Mouse (Mus musculus) liver, adult 2 months (tissue): Measurements from ENCODE around the gene Wdr76. TPM values are rescaled to one million over a fixed set of nuclear protein-coding genes. Genes with fewer than 3 reads are reported as not detected.

Experiments used
- DNase-seq: peaks from one replicate; pipeline ENCODE4 v3.0.0-alpha.2; 2011; ENCODE audit warnings: low read depth, low spot score; ENCODE audit errors: extremely low read depth
- H3K27ac ChIP-seq: fragments of 200-500 bp; replicated peaks from 2 replicates; pipeline ENCODE4 v1.5.1; 2012; ENCODE audit warnings: low read depth, mild to moderate bottlenecking, control low read depth, inconsistent platforms, low read length; ENCODE audit not compliant: insufficient read depth
- H3K27me3 ChIP-seq: fragments of 200-500 bp; 2 replicates; pipeline ENCODE4 v1.6.1; 2012; ENCODE audit warnings: mild to moderate bottlenecking, moderate library complexity, low read length, inconsistent platforms; ENCODE audit not compliant: control insufficient read depth, insufficient read depth
- H3K36me3 ChIP-seq: fragments of 200-500 bp; 2 replicates; pipeline ENCODE4 v1.6.1; 2012; ENCODE audit warnings: low read length, inconsistent platforms; ENCODE audit not compliant: control insufficient read depth, insufficient read depth
- H3K4me1 ChIP-seq: fragments of 200-500 bp; 2 replicates; pipeline ENCODE4 v1.6.1; 2011; ENCODE audit warnings: low read length; ENCODE audit not compliant: control insufficient read depth, insufficient read depth
- H3K4me3 ChIP-seq: fragments of 200-500 bp; 2 replicates; pipeline ENCODE4 v1.5.1; 2011; ENCODE audit warnings: low read depth, mild to moderate bottlenecking, control low read depth, low read length, moderate library complexity; ENCODE audit not compliant: insufficient read depth
- H3K79me2 ChIP-seq: fragments of 200-500 bp; 2 replicates; pipeline ENCODE4 v1.6.1; 2012; ENCODE audit warnings: inconsistent platforms, mild to moderate bottlenecking, low read length, moderate library complexity; ENCODE audit not compliant: control insufficient read depth, insufficient read depth
- H3K9ac ChIP-seq: fragments of 200-500 bp; 2 replicates; pipeline ENCODE4 v1.6.1; 2012; ENCODE audit warnings: low read depth, mild to moderate bottlenecking, control low read depth, inconsistent platforms, low read length
- CTCF ChIP-seq: fragments of 200-500 bp; IDR thresholded peaks from 2 replicates; pipeline ENCODE4 v1.5.1; 2011; ENCODE audit warnings: low read depth, low read length, control low read depth
- POLR2A ChIP-seq: fragments of 200-500 bp; IDR thresholded peaks from 2 replicates; pipeline ENCODE4 v1.6.1; 2011; ENCODE audit warnings: low read length, control low read depth; ENCODE audit not compliant: insufficient read depth; ENCODE audit errors: extremely low read depth
- WGBS: fragments of 180-500 bp; shearing (Covaris S2); methylation state at CpG from one replicate; pipeline ENCODE4 v1.1.7; 2018; 5-methylcytosine and 5-hydroxymethylcytosine counted together
- polyA plus RNA-seq: library from polyadenylated mRNA; depleted of rRNA; stranded (reverse); fragments of >200 nt; gene quantifications from 2 replicates; pipeline ENCODE4 v1.2.3, GENCODE M21; 2012
- total RNA-seq: library from RNA; depleted of rRNA; stranded (reverse); fragments of >200 nt; gene quantifications from 2 replicates; pipeline ENCODE4 v1.2.3, GENCODE M21; 2014

The Wdr76 gene
- total and polyA plus RNA-seq, 2 experiments: 1.2 to 1.5 TPM

DNA sequence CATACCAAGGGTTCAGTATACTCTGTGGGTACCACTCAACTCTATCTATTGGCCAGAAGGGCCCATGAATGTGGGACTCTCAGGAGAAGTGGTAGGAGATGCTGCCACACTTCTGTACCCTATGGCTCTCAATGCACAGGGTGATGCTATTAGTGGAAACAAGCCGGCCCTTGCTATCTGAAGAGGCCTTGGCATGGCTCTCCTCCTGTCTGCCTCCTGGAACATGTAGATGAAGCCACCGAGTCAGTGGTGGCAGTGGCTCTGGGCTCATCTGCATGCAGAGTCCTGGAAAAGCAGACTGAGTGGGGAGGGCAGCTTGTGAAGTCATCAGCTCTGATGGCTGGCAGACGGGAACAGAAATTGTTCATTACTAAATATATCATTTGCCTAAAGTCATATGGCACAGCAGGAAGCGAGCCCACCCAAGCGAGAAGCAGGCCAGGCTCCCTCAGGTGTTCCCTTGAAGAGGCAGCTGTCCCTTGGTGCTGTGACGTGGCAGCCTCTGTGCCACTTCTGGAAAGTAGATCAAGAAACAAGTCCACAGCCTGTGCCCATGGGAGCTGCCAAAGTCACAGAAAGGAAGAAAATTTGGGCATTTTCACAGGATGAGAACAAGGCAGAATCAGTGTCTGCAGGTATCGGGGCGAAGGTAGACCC is 64.6 kb downstream of the Wdr76 start:
- H3K27me3 ChIP-seq: no peaks in the 10 kb centered on the region
- no peaks in the 10 kb centered on the region for H3K79me2 ChIP-seq
- no peak for TF ChIP-seq POLR2A
- no peak for TF ChIP-seq CTCF
- H3K9ac ChIP-seq: no peak overlapping the region
- H3K27ac ChIP-seq: no peak overlapping the region
- H3K36me3 ChIP-seq: no peaks in the 10 kb centered on the region
- no peak overlapping the region for H3K4me3 ChIP-seq
- H3K4me1 ChIP-seq: no peaks in the 10 kb centered on the region
- 69% methylated on average over 8 of the region's 8 CpGs for WGBS
- DNase-seq: no peak

DNA sequence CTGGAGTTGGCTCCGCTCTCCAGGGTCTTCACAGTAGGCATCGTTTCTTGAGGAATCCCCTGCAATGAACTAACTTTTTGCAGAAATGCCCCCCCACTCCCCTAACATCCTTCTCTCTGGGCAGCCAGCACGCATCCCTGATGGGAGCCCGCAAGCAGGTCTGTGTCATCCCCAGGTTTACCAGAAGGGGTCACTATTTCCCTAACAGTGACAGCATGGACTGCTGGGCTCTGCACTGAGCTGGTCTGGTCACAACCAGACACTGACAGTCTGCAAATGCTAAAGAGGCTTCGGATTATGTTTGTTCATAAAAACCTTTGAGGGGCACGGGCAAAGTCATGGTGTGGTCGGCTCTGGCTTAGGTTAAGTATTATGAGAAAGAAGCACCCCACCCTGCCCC is 65.3 kb downstream of the Wdr76 start:
- H3K4me1 ChIP-seq: no peaks in the 10 kb centered on the region
- no peaks in the 10 kb centered on the region for H3K27me3 ChIP-seq
- no peaks in the 10 kb centered on the region for H3K36me3 ChIP-seq
- peak; percentile 91 for TF ChIP-seq CTCF
- no peak for TF ChIP-seq POLR2A
- 15% methylated on average over 7 of the region's 7 CpGs for WGBS
- peak; percentile 39 for DNase-seq
- no peak overlapping the region for H3K9ac ChIP-seq
- H3K4me3 ChIP-seq: no peak overlapping the region
- H3K27ac ChIP-seq: no peak overlapping the region
- H3K79me2 ChIP-seq: no peaks in the 10 kb centered on the region

DNA sequence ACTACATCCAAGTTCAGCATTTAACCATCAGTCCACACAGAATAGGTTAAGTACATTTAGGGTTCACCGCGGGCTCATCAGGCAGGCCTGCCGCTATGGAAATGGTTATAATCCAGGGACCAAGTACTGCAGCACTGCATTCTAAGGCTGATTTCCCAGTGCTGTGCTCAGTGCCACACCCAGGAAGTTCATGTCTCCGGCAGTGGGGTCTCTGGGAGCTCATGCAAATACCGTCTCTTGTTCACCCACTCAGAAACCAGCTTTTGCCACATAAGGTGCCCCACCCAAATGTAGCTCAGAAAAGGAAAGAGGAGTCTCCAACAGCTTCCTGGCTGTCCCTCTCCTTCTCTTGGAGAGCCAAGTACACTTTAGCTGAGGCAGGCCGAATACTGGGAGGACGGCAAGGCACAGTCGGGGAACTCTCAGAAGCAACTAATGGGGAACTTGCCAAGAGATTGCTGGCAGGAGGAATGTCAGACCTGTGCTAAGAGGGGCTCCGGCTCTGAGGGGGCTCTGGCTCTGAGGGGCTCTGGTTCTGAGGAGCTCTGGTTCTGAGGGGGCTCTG is 67.6 kb downstream of the Wdr76 start:
- Histone ChIP-seq H3K27ac (no peak overlapping the region), H3K79me2 (no peaks in the 10 kb centered on the region)
- WGBS: 69% methylated on average over 9 of the region's 9 CpGs

DNA sequence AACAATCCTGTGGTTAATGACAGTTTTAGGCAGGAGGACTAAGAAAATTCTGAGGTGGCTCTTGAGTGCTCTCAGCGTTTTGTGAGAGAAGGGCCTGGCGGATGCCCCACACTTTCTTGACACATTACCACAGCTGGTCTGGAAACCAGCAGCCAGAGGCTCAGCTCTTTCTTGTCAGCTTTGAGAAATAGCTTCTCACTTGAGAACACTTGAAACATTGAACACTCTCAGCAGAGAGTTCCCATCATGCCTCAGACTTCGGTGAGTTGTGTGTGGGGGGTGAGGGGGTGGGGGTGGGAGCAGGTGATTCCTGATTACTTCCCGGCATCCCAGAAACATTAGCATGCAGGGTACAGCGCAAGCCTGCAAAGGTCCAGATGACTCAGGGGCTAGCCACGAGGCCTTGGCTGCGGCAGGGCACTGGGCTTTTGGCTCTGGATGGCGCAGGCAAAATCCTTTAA is 69.2 kb downstream of the Wdr76 start:
- Histone ChIP-seq H3K4me3 (no peak overlapping the region), H3K4me1 (no peaks in the 10 kb centered on the region), H3K79me2 (no peaks in the 10 kb centered on the region), H3K36me3 (no peaks in the 10 kb centered on the region), H3K27me3 (no peaks in the 10 kb centered on the region), H3K27ac (no peak overlapping the region), H3K9ac (no peak overlapping the region)
- DNase-seq: no peak
- WGBS: 87% methylated on average over 8 of the region's 8 CpGs
- no peak for TF ChIP-seq POLR2A
- TF ChIP-seq CTCF: no peak

More for the DNA sequence above, 67.6 kb downstream of the Wdr76 start:
- H3K27me3 ChIP-seq: no peaks in the 10 kb centered on the region
- H3K4me3 ChIP-seq: no peak overlapping the region
- no peak overlapping the region for H3K9ac ChIP-seq
- no peak for DNase-seq
- H3K36me3 ChIP-seq: no peaks in the 10 kb centered on the region
- TF ChIP-seq CTCF: no peak
- no peaks in the 10 kb centered on the region for H3K4me1 ChIP-seq

DNA sequence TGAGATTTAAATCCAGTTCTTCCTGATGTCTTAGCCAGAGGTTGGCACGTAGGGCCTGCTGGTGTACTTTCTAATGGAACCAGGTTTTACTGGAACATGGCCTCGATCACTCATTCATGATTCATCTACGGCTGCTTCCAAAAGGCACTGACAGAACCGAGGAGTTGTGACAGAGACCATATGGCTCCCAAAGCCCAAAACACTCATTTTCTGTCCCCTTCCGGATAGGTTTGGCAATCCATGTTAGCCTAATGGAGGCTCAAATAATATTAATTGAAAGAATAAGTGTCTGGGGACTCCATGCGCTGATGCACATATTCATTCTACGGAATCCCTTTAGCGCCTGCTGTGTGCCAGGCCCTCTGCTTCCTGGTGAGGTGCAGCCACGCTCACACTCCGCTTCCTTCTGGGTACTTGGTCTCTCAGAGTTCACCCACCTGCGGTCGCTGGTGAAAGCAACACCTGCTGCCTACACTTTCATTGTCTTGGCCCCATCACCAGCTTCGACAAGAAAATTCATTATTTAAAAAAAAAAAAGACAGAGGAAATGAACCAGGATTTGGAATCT is 76.4 kb downstream of the Wdr76 start:
- no peak for TF ChIP-seq CTCF
- TF ChIP-seq POLR2A: no peak
- no peak overlapping the region for H3K4me3 ChIP-seq
- H3K9ac ChIP-seq: no peak overlapping the region
- no peak for DNase-seq
- H3K79me2 ChIP-seq: no peaks in the 10 kb centered on the region
- H3K36me3 ChIP-seq: no peaks in the 10 kb centered on the region
- H3K27ac ChIP-seq: no peak overlapping the region
- peaks cover 1% of the 10 kb centered on the region; the same call in 1 of the 2 replicates for H3K4me1 ChIP-seq
- WGBS: 90% methylated on average over 13 of the region's 13 CpGs
- H3K27me3 ChIP-seq: no peaks in the 10 kb centered on the region
